In genomic region chr12:15815576-15816253, GRCm38 (mm10) we compare ENCODE assay signal across 8 mouse cellular contexts. TPM values are rescaled to one million over a fixed set of nuclear protein-coding genes. Genes with fewer than 3 reads are reported as not detected.
DNase-seq lines count a peak whose midpoint lies in the region; ATAC-seq and TF ChIP-seq lines count a peak whose summit lies in the region.

No protein-coding gene starts in this region.

- ATAC-seq in forebrain, postnatal 0 days, result peak; percentile 60

- H3K4me1 ChIP-seq in CH12.LX (ENCODE audit: control insufficient read depth in 1 of 2, insufficient read depth in 2 of 2), result peaks cover 15 to 45% of the 10 kb centered on the region in 2 experiments
- H3K4me1 ChIP-seq in bone marrow, adult 2 months (ENCODE audit: control insufficient read depth, insufficient read depth, low read length), result peaks cover 3% of the 10 kb centered on the region; the same call in 1 of the 2 replicates
- no peaks in the 10 kb centered on the region for H3K4me1 ChIP-seq in forebrain, postnatal 0 days (ENCODE audit: insufficient read depth)

- TF ChIP-seq RAD21 in CH12.LX (IDR thresholded peaks at IDR 0.05; ENCODE audit: low read depth, low read length), result peak; percentile 74

- peak overlapping the region; percentile 7; the same call in 1 of the 2 replicates for H3K27ac ChIP-seq in CH12.LX (ENCODE audit: insufficient read depth, low read depth)
- peak overlapping the region; percentile 80 for H3K27ac ChIP-seq in bone marrow, adult 2 months (ENCODE audit: control insufficient read depth, insufficient read depth, low read depth, low read length, poor library complexity)
- peak overlapping the region; percentile 93 for H3K27ac ChIP-seq in forebrain, postnatal 0 days (ENCODE audit: low read depth, low read length)

- dilution Hi-C loops in CH12.LX (cut with MboI; ENCODE audit: extremely low pct_ligation_motif_present, extremely low pct_unique_long_range_greater_than_20kb, low sequenced_read_pairs), result no loop called here

- TF ChIP-seq CTCF in CH12.LX (conservative IDR thresholded peaks at IDR 0.05 in 1 of 2, IDR thresholded peaks at IDR 0.05 in 1 of 2; ENCODE audit: low read depth in 2 of 2, low read length in 2 of 2), result peak in 1 of 2 experiments; percentile 73; a peak in 2 of 4 replicates
- TF ChIP-seq CTCF in bone marrow, adult 2 months (IDR thresholded peaks at IDR 0.05; ENCODE audit: control insufficient read depth, insufficient read depth, low read length), result no peak
- TF ChIP-seq CTCF in forebrain, postnatal 0 days (IDR thresholded peaks at IDR 0.05; ENCODE audit: low read depth), result peak; percentile 63

- under 1% methylated on average over 49 of the region's 49 CpGs for WGBS in bone marrow, adult 2 months
- WGBS in forebrain, postnatal 0 days, result under 1% methylated on average over 49 of the region's 49 CpGs

- H3K36me3 ChIP-seq in CH12.LX (replicated peaks in 1 of 2; ENCODE audit: control insufficient read depth in 1 of 2, insufficient read depth in 1 of 2, low read length in 1 of 2), result no peaks in the 10 kb centered on the region
- H3K36me3 ChIP-seq in forebrain, postnatal 0 days (ENCODE audit: insufficient read depth), result no peaks in the 10 kb centered on the region

- DNase-seq in CH12.LX (ENCODE audit: extremely low read depth), result peak; percentile 64
- peak; percentile 90 for DNase-seq in forebrain, postnatal 0 days
- DNase-seq in heart, postnatal 36 days, result peak; percentile 71 to 85
- peak; percentile 42 to 56 for DNase-seq in layer of hippocampus, adult 8-10 months (ENCODE audit: low spot score in 2 of 2)
- peak; percentile 84 for DNase-seq in lung, postnatal 10 days
- peak; percentile 46 for DNase-seq in ovary, postnatal 14 days (ENCODE audit: low spot score)
- DNase-seq in thymus, postnatal 0 days (ENCODE audit: low spot score), result peak; percentile 88

- intact Hi-C loops in heart, postnatal 36 days (cut with DNase I), result loop anchor here (1.0 to 5.0 kb wide), 13 partner anchors 15 to 717 kb away; no protein-coding TSS in a partner anchor

- peak overlapping the region; percentile 65 for H3K9ac ChIP-seq in CH12.LX (ENCODE audit: insufficient read depth, low read depth)
- peak overlapping the region; percentile 91 for H3K9ac ChIP-seq in forebrain, postnatal 0 days

- in situ Hi-C loops in CH12.LX (cut with MboI; ENCODE audit: low pct_ligation_motif_present, low pct_unique_long_range_greater_than_20kb, low sequenced_read_pairs), result loop anchor here (5.0 to 10.0 kb wide), 5 partner anchors 192 to 717 kb away; no protein-coding TSS in a partner anchor

- H3K9me3 ChIP-seq in CH12.LX (replicated peaks; ENCODE audit: low read length), result no peaks in the 10 kb centered on the region
- H3K9me3 ChIP-seq in forebrain, postnatal 0 days (ENCODE audit: low read length), result no peaks in the 10 kb centered on the region

- H3K79me2 ChIP-seq in CH12.LX (replicated peaks; ENCODE audit: control insufficient read depth, extremely low read depth, insufficient read depth, poor library complexity, severe bottlenecking), result peaks cover 4% of the 10 kb centered on the region; the same call in 1 of the 2 replicates

- peak overlapping the region; percentile 67 to 81 (median 74) for H3K4me3 ChIP-seq in CH12.LX (replicated peaks in 1 of 3; ENCODE audit: low read depth in 2 of 3, low read length in 2 of 3, poor library complexity in 1 of 3)
- peak overlapping the region; percentile 71 for H3K4me3 ChIP-seq in bone marrow, adult 2 months (replicated peaks; ENCODE audit: control insufficient read depth, low read depth, low read length)
- peak overlapping the region; percentile 93 for H3K4me3 ChIP-seq in forebrain, postnatal 0 days (ENCODE audit: low read depth, low read length)

- TF ChIP-seq POLR2A in CH12.LX (IDR thresholded peaks at IDR 0.05; ENCODE audit: low read depth, low read length), result no peak
- no peak for TF ChIP-seq POLR2A in bone marrow, adult 2 months (IDR thresholded peaks at IDR 0.05; ENCODE audit: borderline replicate concordance, control insufficient read depth, low read depth, low read length)

- peak overlapping the region; percentile 76 for H3K4me2 ChIP-seq in CH12.LX (ENCODE audit: insufficient read depth, low read depth, poor library complexity, severe bottlenecking)
- H3K4me2 ChIP-seq in forebrain, postnatal 0 days (ENCODE audit: low read depth), result peak overlapping the region; percentile 73

- TF ChIP-seq EP300 in CH12.LX (IDR thresholded peaks at IDR 0.05; ENCODE audit: low read length), result no peak

- no peaks in the 10 kb centered on the region for H3K27me3 ChIP-seq in CH12.LX (replicated peaks)
- no peaks in the 10 kb centered on the region for H3K27me3 ChIP-seq in forebrain, postnatal 0 days (ENCODE audit: insufficient read depth, low read length)

TF ChIP-seq in CH12.LX, 34 proteins besides CTCF, POLR2A, EP300 and RAD21:
- no peak for TF ChIP-seq E2F4 (IDR thresholded peaks at IDR 0.05; ENCODE audit: insufficient replicate concordance, low read depth, low read length)
- no peak for TF ChIP-seq ZC3H11A (IDR thresholded peaks at IDR 0.05; ENCODE audit: low read depth, low read length)
- TF ChIP-seq MYC (IDR thresholded peaks at IDR 0.05; ENCODE audit: low read depth, low read length), result no peak
- peak; percentile 99 for TF ChIP-seq ZNF384 (IDR thresholded peaks at IDR 0.05; ENCODE audit: low read depth, low read length)
- no peak for TF ChIP-seq MXI1 (IDR thresholded peaks at IDR 0.05; ENCODE audit: low read depth, low read length)
- no peak for TF ChIP-seq NRF1 (IDR thresholded peaks at IDR 0.05; ENCODE audit: low read depth, low read length)
- TF ChIP-seq USF1 (IDR thresholded peaks at IDR 0.05; ENCODE audit: low read depth, low read length), result no peak
- TF ChIP-seq TBP (conservative IDR thresholded peaks at IDR 0.05; ENCODE audit: low read depth, low read length), result 0 out of 2 replicates have a peak, but pooled peaks have one; percentile 18
- TF ChIP-seq IRF4 (IDR thresholded peaks at IDR 0.05; ENCODE audit: low read depth, low read length), result no peak; the same call in none of the 2 replicates
- no peak for TF ChIP-seq NELFE (IDR thresholded peaks at IDR 0.05; ENCODE audit: low read depth, low read length)
- no peak for TF ChIP-seq RCOR1 (conservative IDR thresholded peaks at IDR 0.05; ENCODE audit: low read depth, low read length)
- TF ChIP-seq ELF1 (IDR thresholded peaks at IDR 0.05; ENCODE audit: low read depth, low read length), result no peak
- no peak for TF ChIP-seq ZMIZ1 (IDR thresholded peaks at IDR 0.05; ENCODE audit: low read depth, low read length)
- TF ChIP-seq JUN (IDR thresholded peaks at IDR 0.05; ENCODE audit: insufficient read depth, low read depth, low read length), result no peak
- no peak for TF ChIP-seq MEF2A (IDR thresholded peaks at IDR 0.05; ENCODE audit: borderline replicate concordance, low read depth, low read length)
- no peak; the same call in 1 of the 2 replicates for TF ChIP-seq SIN3A (IDR thresholded peaks at IDR 0.05; ENCODE audit: low read length)
- no peak for TF ChIP-seq POLR2AphosphoS2 (IDR thresholded peaks at IDR 0.05; ENCODE audit: low read depth, low read length)
- no peak for TF ChIP-seq ZKSCAN1 (IDR thresholded peaks at IDR 0.05; ENCODE audit: borderline replicate concordance, low read depth, low read length)
- TF ChIP-seq BHLHE40 (IDR thresholded peaks at IDR 0.05; ENCODE audit: low read depth, low read length), result 0 out of 2 replicates have a peak, but pooled peaks have one; percentile 8
- no peak for TF ChIP-seq KAT2A (IDR thresholded peaks at IDR 0.05; ENCODE audit: insufficient replicate concordance, low read length)
- no peak for TF ChIP-seq PAX5 (IDR thresholded peaks at IDR 0.05; ENCODE audit: low read length)
- TF ChIP-seq JUND (conservative IDR thresholded peaks at IDR 0.05; ENCODE audit: low read depth, low read length), result no peak
- TF ChIP-seq TCF12 (IDR thresholded peaks at IDR 0.05; ENCODE audit: low read depth, low read length), result no peak
- TF ChIP-seq USF2 (conservative IDR thresholded peaks at IDR 0.05; ENCODE audit: low read depth, low read length), result no peak
- TF ChIP-seq CHD2 (IDR thresholded peaks at IDR 0.05; ENCODE audit: low read length), result no peak
- TF ChIP-seq SMC3 (IDR thresholded peaks at IDR 0.05; ENCODE audit: low read depth, low read length), result peak; percentile 58
- 0 out of 2 replicates have a peak, but pooled peaks have one; percentile 7 for TF ChIP-seq ETS1 (conservative IDR thresholded peaks at IDR 0.05; ENCODE audit: low read depth, low read length)
- peak; percentile 42; the same call in 1 of the 2 replicates for TF ChIP-seq UBTF (IDR thresholded peaks at IDR 0.05; ENCODE audit: low read depth, low read length)
- no peak; the same call in 1 of the 2 replicates for TF ChIP-seq CHD1 (IDR thresholded peaks at IDR 0.05; ENCODE audit: low read depth, low read length)
- TF ChIP-seq GABPA (IDR thresholded peaks at IDR 0.05; ENCODE audit: insufficient replicate concordance, low read depth, low read length), result no peak
- peak; percentile 87 for TF ChIP-seq MAZ (IDR thresholded peaks at IDR 0.05; ENCODE audit: low read depth, low read length)
- TF ChIP-seq MAX (IDR thresholded peaks at IDR 0.05; ENCODE audit: low read length), result no peak
- 0 out of 2 replicates have a peak, but pooled peaks have one; percentile 15 for TF ChIP-seq HCFC1 (IDR thresholded peaks at IDR 0.05; ENCODE audit: low read depth, low read length)
- no peak for TF ChIP-seq MAFK (IDR thresholded peaks at IDR 0.05; ENCODE audit: insufficient replicate concordance, low read length)

RNA-seq across cellular contexts. Expression of gene Trib2, which starts 1.0 kb away (rescaled TPM):
- 5.1 and 8.1 TPM in 2 replicates for total RNA-seq in CH12.LX (2012; rRNA removed)
- 13.4 and 13.5 TPM in 2 replicates for total RNA-seq in CH12.LX (2014; rRNA removed)
- polyA plus RNA-seq in CH12.LX (2012; ENCODE audit: insufficient read length, low read depth), result 10.3 and 10.6 TPM in 2 replicates
- 6.4 and 9.5 TPM in 2 replicates for polyA plus RNA-seq in bone marrow, adult 2 months (2011; ENCODE audit: insufficient read depth, insufficient read length, low replicate concordance, missing spikeins)
- total RNA-seq in forebrain, postnatal 0 days (2014; rRNA removed), result 114 and 152 TPM in 2 replicates
- polyA plus RNA-seq in forebrain, postnatal 0 days (2015; fragmentation: Nextera tagmentation; extraction: Ambion mirVana), result 59.0 and 82.3 TPM in 2 replicates
- total RNA-seq in heart, postnatal 36 days (2021), result 10 to 100 TPM; 32.3 to 38.6 TPM
- total RNA-seq in layer of hippocampus, adult 8-10 months (2022), result 10 to 100 TPM; 27.4 to 35.4 (median 30.8) TPM
- polyA plus RNA-seq in thymus, postnatal 0 days (2015; fragmentation: Nextera tagmentation; extraction: Ambion mirVana), result 29.8 and 31.2 TPM in 2 replicates

Comparison
In these comparisons a context has a peak if more than half of its experiments do, and no peak if none do; other contexts are left out.
1. Peak in every context shown above with its lines: DNase-seq, ATAC-seq, H3K4me3 ChIP-seq and H3K27ac ChIP-seq.
2. H3K27ac ChIP-seq: peak in every context shown above with its lines; median percentile 93 in forebrain, postnatal 0 days; 80 in bone marrow, adult 2 months; 7 in CH12.LX.